Mouse (Mus musculus) liver, embryonic 11.5 days (tissue): ENCODE measurements around the gene Timp2. TPM values are rescaled to one million over a fixed set of nuclear protein-coding genes. Genes with fewer than 3 reads are reported as not detected.
"Not testable (repeated sequence)": the region's sequence is repeated elsewhere in the genome, so short reads cannot be mapped to it uniquely, and the experiment has no call there.

ENCODE experiments used
- ATAC-seq: fragments of 200-750 bp; cut with Nextera tagmentation; replicated peaks from 2 replicates; pipeline ENCODE4 v1.8.0; 2017; ENCODE audit warnings: moderate number of reproducible peaks, mild to moderate bottlenecking, moderate TSS enrichment, moderate library complexity; ENCODE audit not compliant: low FRiP score
- DNase-seq: peaks from one replicate; pipeline ENCODE4 v3.0.0-alpha.2; 2017; ENCODE audit warnings: low spot score
- H3K27ac ChIP-seq: fragments of 300-500 bp; sonication (generic); 2 replicates; pipeline ENCODE4 v1.5.1; 2014; ENCODE audit warnings: mild to moderate bottlenecking, low read depth, low read length, control low read depth
- H3K27me3 ChIP-seq: fragments of 300-500 bp; sonication (generic); replicated peaks from 2 replicates; pipeline ENCODE4 v1.6.1; 2014; ENCODE audit warnings: low read length, mixed read lengths; ENCODE audit not compliant: control insufficient read depth, insufficient read depth
- H3K36me3 ChIP-seq: fragments of 300-500 bp; sonication (generic); 2 replicates; pipeline ENCODE4 v1.6.1; 2014; ENCODE audit warnings: mild to moderate bottlenecking, low read length, moderate library complexity, mixed read lengths; ENCODE audit not compliant: control insufficient read depth, insufficient read depth
- H3K4me1 ChIP-seq: fragments of 300-500 bp; sonication (generic); replicated peaks from 2 replicates; pipeline ENCODE4 v1.6.1; 2014; ENCODE audit warnings: low read length, mixed read lengths; ENCODE audit not compliant: control insufficient read depth, insufficient read depth
- H3K4me2 ChIP-seq: fragments of 300-500 bp; sonication (generic); 2 replicates; pipeline ENCODE4 v1.6.1; 2014; ENCODE audit warnings: mild to moderate bottlenecking, control low read depth, moderate library complexity
- H3K4me3 ChIP-seq: fragments of 300-500 bp; sonication (generic); 2 replicates; pipeline ENCODE4 v1.5.1; 2014; ENCODE audit warnings: low read depth, low read length, control low read depth
- H3K9ac ChIP-seq: fragments of 300-500 bp; sonication (generic); 2 replicates; pipeline ENCODE4 v1.6.1; 2014; ENCODE audit warnings: low read depth, low read length, control low read depth
- H3K9me3 ChIP-seq: fragments of 300-500 bp; sonication (generic); 2 replicates; pipeline ENCODE4 v1.6.1; 2016; ENCODE audit warnings: low read length, inconsistent platforms, mixed read lengths; ENCODE audit not compliant: control insufficient read depth
- WGBS: fragments of 180-500 bp; shearing (Covaris S2); extraction: QIAGEN DNeasy Blood & Tissue Kit; methylation state at CpG from one replicate; pipeline ENCODE4 v1.1.7; 2014; 5-methylcytosine and 5-hydroxymethylcytosine counted together
- polyA plus RNA-seq: library from polyadenylated mRNA; unstranded; fragments of >200 nt; fragmentation: Nextera tagmentation; extraction: Ambion mirVana; gene quantifications from 2 replicates; pipeline ENCODE4 v1.2.1, GENCODE M21; 2014

Timp2 gene
- polyA plus RNA-seq, 1 experiment from 2014 or later = 17.8 TPM

DNA sequence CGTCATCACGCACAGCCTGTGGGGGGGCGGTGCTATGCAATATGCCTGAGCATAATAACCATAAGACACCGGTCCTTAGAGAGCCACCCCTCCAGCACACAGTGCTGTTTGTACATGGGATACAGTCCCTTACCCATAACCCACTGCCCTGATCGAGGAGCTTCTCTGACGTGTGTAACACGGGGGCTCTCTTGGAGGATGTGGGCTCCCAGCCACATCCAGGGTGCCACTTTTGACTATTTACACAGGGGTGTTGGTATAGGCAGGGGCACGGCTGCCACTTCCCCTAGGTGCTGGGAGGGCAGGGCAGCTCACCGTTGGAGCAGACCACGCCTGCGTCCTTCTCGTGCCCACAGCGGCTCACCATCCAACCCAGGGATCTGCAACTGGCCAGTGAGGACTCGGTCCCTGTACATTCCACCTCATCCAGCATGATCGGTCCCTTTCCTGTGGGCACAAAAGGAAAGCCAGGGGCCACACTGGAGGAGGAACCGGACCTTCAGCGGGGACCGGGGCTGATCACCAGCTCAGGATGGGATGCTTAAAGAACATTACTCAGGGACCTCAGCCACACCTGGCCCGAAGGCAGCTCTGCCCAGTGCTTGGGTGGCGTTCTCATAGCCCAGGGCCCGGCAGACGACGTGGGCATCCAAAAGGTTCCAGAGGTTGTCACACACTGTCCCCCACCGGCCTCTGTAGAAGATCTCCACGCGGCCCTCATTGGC lies 42.4 kb upstream of the Timp2 start:
- WGBS = 89% methylated on average over 26 of the region's 26 CpGs
- H3K9me3 ChIP-seq = no peaks in the 10 kb centered on the region
- no peak overlapping the region for H3K9ac ChIP-seq
- H3K4me3 ChIP-seq = no peak overlapping the region
- ATAC-seq (no peak), DNase-seq (no peak)
- no peaks in the 10 kb centered on the region; the same call in 1 of the 2 replicates for H3K36me3 ChIP-seq
- peaks cover 29% of the 10 kb centered on the region for H3K4me1 ChIP-seq
- no peak overlapping the region for H3K27ac ChIP-seq
- H3K4me2 ChIP-seq = no peak overlapping the region
- no peaks in the 10 kb centered on the region for H3K27me3 ChIP-seq

DNA sequence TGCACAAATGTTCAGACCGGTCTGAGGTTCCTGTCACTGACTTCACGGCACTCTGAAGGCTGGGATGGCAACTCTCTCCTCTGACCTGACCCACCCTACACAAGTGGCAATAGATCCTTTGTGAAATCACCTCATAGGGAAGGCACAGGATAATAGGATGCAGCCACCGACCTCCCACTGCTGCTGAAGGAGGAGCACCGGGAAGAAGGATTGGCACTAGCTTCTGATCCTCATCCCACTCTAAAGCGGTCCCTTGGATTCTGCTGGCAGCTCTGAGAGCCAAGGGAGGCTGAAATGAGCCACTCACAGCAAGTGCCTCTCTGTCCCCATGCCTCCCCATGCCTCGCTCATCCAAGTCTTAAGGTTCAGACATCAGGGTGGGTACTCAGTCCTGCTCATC lies 39.0 kb upstream of the Timp2 start:
- ATAC-seq (no peak), DNase-seq (no peak)
- Histone ChIP-seq H3K36me3 (no peaks in the 10 kb centered on the region; the same call in 1 of the 2 replicates), H3K4me2 (no peak overlapping the region), H3K9me3 (no peaks in the 10 kb centered on the region), H3K4me3 (no peak overlapping the region), H3K9ac (no peak overlapping the region), H3K27ac (no peak overlapping the region), H3K27me3 (no peaks in the 10 kb centered on the region), H3K4me1 (peaks cover 2% of the 10 kb centered on the region)
- WGBS = 65% methylated on average over 6 of the region's 6 CpGs

DNA sequence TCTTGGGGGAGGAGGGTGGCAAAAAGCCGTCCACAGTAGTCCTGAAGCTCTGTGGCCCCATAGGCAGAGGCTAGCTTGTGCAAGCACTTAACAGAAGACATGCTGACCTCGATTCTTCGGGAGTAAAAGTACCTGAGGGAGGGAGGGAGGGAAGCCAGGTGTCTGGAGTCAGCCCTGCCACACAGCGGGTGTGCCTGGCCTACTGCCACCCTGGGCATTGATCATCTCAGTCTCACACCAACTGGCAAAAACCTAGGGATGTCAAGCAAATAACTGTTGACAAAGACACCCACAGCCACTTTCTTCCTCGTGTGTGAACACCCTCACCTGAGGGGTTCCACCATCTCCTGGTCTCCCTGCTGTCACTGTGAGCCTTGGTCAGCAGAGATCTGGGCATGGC lies 38.5 kb upstream of the Timp2 start:
- Histone ChIP-seq H3K36me3 (no peaks in the 10 kb centered on the region; the same call in 1 of the 2 replicates), H3K27ac (no peak overlapping the region), H3K4me3 (no peak overlapping the region), H3K9ac (no peak overlapping the region), H3K4me2 (no peak overlapping the region), H3K27me3 (no peaks in the 10 kb centered on the region), H3K9me3 (no peaks in the 10 kb centered on the region), H3K4me1 (no peaks in the 10 kb centered on the region)
- no peak for DNase-seq
- WGBS = 77% methylated on average over 5 of the region's 5 CpGs
- no peak for ATAC-seq

DNA sequence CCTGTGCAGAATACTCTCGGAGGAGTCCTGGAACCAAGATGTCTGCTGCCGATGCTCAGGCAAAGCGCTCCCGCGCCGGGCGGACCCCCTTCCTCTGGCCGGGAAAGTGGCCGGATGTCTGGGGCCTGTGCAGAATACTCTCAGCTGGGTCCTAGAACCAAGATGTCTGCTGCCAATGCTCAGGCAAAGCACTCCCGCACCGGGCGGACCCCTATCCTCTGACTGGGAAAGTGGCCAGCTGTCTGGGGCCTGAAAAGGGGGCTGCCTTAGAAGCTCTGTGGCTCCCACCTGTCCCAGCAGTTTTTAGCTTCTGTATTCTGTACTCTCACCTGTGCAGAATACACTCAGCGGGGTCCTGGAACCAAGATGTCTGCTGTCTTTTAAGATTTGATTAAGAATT lies 32.3 kb upstream of the Timp2 start:
- H3K36me3 ChIP-seq, ATAC-seq, DNase-seq, H3K9me3 ChIP-seq, H3K9ac ChIP-seq, H3K4me2 ChIP-seq, H3K4me1 ChIP-seq, H3K4me3 ChIP-seq, H3K27me3 ChIP-seq, H3K27ac ChIP-seq: not testable (repeated sequence)
- 88% methylated on average over 13 of the region's 13 CpGs for WGBS

DNA sequence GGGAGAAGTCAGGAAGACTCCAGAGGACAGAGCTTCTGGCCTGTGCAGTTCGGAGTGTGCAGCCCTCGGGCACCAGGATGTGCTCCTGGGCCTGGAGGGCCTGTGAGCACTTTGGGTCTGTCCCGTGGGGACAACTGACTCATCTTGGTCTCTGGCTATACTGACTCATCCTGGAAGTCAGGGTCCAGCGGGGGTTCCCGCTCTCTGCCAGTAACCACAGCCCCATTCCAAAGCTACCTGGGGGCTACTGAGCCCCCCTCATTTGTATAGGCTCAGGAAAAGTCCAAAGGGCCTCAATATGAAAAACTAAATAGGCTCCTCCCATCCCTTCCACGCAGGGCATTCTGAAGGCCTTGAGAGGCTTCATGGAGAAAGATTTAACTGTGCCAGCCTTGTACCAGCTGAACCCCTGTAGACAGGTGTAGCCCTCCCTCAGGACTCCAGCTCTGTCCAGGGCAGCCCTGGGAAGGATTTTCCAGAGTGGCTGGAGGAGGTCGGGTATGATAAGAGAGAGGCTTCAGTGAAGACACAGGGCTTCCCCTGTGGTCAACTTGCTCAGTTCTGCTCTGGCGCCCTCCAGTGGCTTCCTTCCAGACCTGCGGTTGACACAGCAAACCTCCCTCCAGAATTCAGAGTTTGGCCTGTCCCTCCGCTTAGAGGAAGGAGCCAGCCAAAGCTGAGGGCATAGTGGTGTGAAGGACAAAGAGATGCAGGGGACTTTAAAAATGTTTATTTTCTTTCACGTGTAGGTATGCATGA lies 23.9 kb upstream of the Timp2 start:
- Histone ChIP-seq H3K4me1 (no peaks in the 10 kb centered on the region), H3K9me3 (no peaks in the 10 kb centered on the region), H3K4me3 (no peak overlapping the region), H3K4me2 (no peak overlapping the region), H3K27me3 (no peaks in the 10 kb centered on the region; the same call in 1 of the 2 replicates), H3K9ac (no peak overlapping the region), H3K27ac (no peak overlapping the region), H3K36me3 (no peaks in the 10 kb centered on the region)
- DNase-seq (peak; percentile 69), ATAC-seq (no peak)
- 45% methylated on average over 11 of the region's 11 CpGs for WGBS

DNA sequence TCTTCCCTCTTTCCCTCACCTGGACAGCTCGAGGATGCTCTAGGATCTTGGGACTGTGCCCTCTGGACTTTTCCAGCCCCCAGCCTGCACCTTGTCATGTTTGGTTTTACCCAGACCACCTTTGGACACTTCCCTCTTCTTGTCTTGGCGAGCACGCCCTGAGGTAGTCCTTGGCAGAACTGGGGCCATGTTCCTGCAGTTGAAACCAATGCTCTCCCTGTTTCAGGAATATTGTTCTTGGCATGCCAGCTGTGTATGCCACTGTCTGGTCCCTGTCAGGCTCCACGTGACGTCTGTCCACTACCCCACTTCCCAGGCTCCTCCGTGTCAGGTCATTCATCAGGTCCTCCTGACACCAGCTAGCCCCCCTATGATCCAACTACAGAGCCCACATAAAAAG lies 23.1 kb upstream of the Timp2 start:
- H3K36me3 ChIP-seq = no peaks in the 10 kb centered on the region
- H3K27ac ChIP-seq = no peak overlapping the region
- H3K4me2 ChIP-seq = no peak overlapping the region
- no peak for DNase-seq
- H3K9me3 ChIP-seq = no peaks in the 10 kb centered on the region
- ATAC-seq = no peak
- 76% methylated on average over 6 of the region's 6 CpGs for WGBS
- H3K27me3 ChIP-seq = no peaks in the 10 kb centered on the region; the same call in 1 of the 2 replicates
- H3K9ac ChIP-seq = no peak overlapping the region
- H3K4me3 ChIP-seq = no peak overlapping the region
- no peaks in the 10 kb centered on the region for H3K4me1 ChIP-seq

DNA sequence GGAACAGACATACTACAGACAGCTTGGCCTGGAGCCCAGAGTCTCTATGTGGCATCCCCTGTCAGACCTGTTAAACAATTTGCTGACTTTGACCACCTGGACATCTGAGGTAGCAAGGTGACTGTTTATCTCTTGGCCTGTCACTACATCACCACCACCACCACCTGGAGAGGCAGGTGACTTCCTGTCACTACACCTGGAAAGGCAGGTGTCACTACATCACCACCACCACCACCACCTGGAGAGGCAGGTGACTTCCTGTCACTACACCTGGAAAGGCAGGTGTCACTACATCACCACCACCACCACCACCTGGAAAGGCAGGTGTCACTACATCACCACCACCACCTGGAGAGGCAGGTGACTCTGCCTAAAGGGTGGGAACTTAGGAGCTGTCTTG lies 20.8 kb upstream of the Timp2 start:
- not testable (repeated sequence) for H3K9me3 ChIP-seq, H3K36me3 ChIP-seq

DNA sequence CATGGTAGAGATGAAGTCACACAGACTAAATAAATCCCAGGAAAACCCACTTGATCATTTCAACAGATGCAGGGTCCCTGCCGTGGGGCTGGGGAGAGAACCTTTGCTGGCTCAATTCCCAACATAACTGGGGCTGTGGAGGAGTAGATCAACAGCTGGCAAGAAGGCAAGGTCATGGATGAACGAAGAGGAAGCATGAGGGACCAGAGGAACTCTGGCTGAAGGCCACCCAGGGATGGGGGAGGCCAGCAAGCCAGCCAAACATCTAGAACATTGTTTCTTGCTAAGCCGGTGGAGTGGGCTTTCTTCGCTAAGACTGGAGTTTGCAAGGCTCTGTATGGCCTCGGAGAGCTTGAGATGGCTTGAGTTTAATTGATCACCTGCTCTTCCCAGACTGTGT lies 20.3 kb upstream of the Timp2 start:
- no peak for ATAC-seq
- DNase-seq = no peak
- Histone ChIP-seq H3K27ac (no peak overlapping the region), H3K9ac (no peak overlapping the region), H3K36me3 (no peaks in the 10 kb centered on the region), H3K9me3 (no peaks in the 10 kb centered on the region), H3K4me3 (no peak overlapping the region), H3K27me3 (no peaks in the 10 kb centered on the region; the same call in 1 of the 2 replicates), H3K4me2 (no peak overlapping the region), H3K4me1 (no peaks in the 10 kb centered on the region)
- WGBS = 73% methylated on average over 5 of the region's 5 CpGs

More for the DNA sequence above, 20.8 kb upstream of the Timp2 start:
- not testable (repeated sequence) for H3K27ac ChIP-seq, H3K9ac ChIP-seq, ATAC-seq, H3K4me3 ChIP-seq, H3K4me2 ChIP-seq, H3K4me1 ChIP-seq, H3K27me3 ChIP-seq, DNase-seq

DNA sequence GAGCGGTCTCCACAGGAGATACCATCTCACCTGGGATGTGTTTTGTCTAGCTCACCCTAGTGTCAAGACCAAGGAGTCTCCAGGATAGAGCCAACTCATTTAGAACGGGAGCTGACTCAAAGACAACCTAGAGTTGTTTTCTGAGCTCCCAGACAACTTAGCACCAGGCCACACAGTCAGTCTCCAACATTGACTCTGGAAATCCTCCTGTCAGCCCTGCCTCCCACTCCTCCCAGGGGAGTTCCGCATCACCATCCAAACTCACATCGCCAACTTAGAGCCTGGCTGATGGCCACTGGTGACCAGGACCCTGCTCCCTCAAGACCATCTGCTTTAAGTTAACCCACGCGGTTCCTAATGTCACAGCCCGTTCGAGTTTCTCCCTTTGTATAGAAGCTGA lies 19.9 kb upstream of the Timp2 start:
- H3K4me2 ChIP-seq = no peak overlapping the region
- H3K9ac ChIP-seq = no peak overlapping the region
- DNase-seq (no peak), ATAC-seq (no peak)
- no peak overlapping the region for H3K27ac ChIP-seq
- 83% methylated on average over 8 of the region's 8 CpGs for WGBS
- H3K36me3 ChIP-seq = no peaks in the 10 kb centered on the region
- no peak overlapping the region for H3K4me3 ChIP-seq
- no peaks in the 10 kb centered on the region for H3K4me1 ChIP-seq
- no peaks in the 10 kb centered on the region; the same call in 1 of the 2 replicates for H3K27me3 ChIP-seq
- no peaks in the 10 kb centered on the region for H3K9me3 ChIP-seq
